Mouse (Mus musculus) brain, embryonic 14.5 days (tissue): ENCODE data around the gene Pde11a.

ENCODE experiments used
- CTCF ChIP-seq: fragments of 200-500 bp; IDR thresholded peaks from 2 replicates; pipeline ENCODE4 v1.5.1; 2012; ENCODE audit warnings: inconsistent platforms, mild to moderate bottlenecking, moderate library complexity, borderline replicate concordance; ENCODE audit not compliant: insufficient read depth, insufficient read length; ENCODE audit errors: extremely low read depth
- POLR2A ChIP-seq: fragments of 200-500 bp; IDR thresholded peaks from 2 replicates; pipeline ENCODE4 v1.6.1; 2012; ENCODE audit warnings: mild to moderate bottlenecking, inconsistent platforms, borderline replicate concordance; ENCODE audit not compliant: poor library complexity, insufficient read depth, insufficient read length, severe bottlenecking; ENCODE audit errors: extremely low read depth

GRCm38 (mm10) chr2:75963211-75963840 lies 375.2 kb downstream of the Pde11a start:
- no peak for TF ChIP-seq CTCF
- TF ChIP-seq POLR2A = no peak
